Mouse (Mus musculus) layer of hippocampus, adult 9-11 months (tissue): ENCODE data around the gene Elf2.

Source experiments
- DNase-seq: peaks from one replicate; pipeline ENCODE4 v3.0.0; 2022

Gene Elf2

DNA sequence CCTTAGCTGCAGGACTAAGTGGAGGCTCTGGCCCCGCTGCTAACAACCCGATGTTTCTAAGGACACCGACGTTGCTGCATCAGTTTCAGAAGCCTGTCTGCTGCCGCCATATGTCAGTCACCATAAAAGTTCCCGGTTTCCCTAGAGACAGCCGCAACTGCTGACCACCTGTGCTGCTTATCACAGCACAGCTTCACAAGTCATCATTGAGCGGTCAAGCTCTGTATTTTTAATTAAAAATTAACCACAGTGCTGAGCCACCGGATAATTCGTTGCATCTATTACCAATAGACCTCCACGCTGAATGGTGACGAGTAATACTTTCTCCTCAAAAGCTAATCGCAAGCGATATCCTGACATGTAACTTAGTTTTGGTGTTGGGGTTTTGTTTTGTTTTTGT lies 135.6 kb downstream of the Elf2 start:
- no peak for DNase-seq

DNA sequence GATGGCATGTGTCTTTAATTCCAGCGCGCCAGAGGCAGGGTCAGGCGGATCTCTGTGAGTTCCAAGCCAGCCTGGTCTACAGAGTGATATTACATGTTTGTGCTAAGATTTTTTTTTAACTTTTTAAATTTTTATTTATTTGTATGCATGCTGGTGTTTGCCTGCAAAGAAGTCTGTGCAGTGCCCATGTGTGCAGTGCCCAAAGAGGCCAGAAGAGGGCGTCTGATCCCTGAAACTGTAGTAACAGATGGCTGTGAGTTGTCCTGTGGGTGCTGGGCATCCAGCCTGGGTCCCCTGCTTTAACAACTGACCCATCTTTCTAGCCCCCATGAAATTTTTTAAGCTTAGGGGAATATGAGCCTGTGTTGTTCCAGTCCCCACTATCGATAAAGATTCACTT lies 136.0 kb downstream of the Elf2 start:
- DNase-seq = no peak

DNA sequence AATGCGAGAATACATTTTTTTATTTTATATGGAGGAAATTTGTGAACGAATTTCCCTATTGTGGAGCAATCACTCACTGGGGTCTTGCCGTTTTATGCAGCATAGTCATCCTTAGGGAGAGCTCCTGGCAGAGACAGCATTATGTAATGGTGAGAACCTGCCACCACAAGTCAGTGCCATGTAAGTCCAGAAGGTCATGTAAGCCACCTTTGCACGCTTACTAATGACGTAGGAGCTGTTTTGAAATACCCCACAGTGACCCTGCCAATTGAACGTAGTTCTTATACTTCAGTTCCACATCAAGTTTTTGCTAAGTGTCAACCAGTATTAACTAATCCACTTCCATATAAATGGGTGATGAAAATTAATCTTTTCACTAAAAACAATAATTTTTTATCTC lies 136.6 kb downstream of the Elf2 start:
- no peak for DNase-seq
